Mouse (Mus musculus): ENCODE measurements around the gene 2010109A12Rik. TPM values are rescaled to one million over a fixed set of nuclear protein-coding genes. Genes with fewer than 3 reads are reported as not detected.

The 2010109A12Rik gene
- total RNA-seq, 1 experiment: 0.76 TPM

GRCm38 (mm10) chr5:93218375-93218774, 12.1 kb downstream of the 2010109A12Rik start:
- DNase-seq (ENCODE audit: low read depth, low spot score): no peak
- in situ Hi-C loops (cut with MboI; ENCODE audit: low sequenced_read_pairs in 2 of 2, unreplicated experiment in 2 of 2): no loop called here
- H3K9ac ChIP-seq (ENCODE audit: insufficient read depth, low read depth, low read length, poor library complexity, severe bottlenecking): no peak overlapping the region
- no peaks in the 10 kb centered on the region for H3K9me3 ChIP-seq (ENCODE audit: control insufficient read depth, insufficient read depth, low read depth, low read length)
- TF ChIP-seq ZC3H11A (IDR thresholded peaks at IDR 0.05; ENCODE audit: borderline replicate concordance, low read depth, low read length): no peak
- no peak for TF ChIP-seq CHD2 (IDR thresholded peaks at IDR 0.05; ENCODE audit: low read depth, low read length)
- H3K27ac ChIP-seq (ENCODE audit: insufficient read depth, low read depth, low read length, poor library complexity, severe bottlenecking): no peak overlapping the region
- H3K4me1 ChIP-seq (ENCODE audit: control insufficient read depth in 2 of 2, insufficient read depth in 2 of 2, low read length in 2 of 2, poor library complexity in 1 of 2): no peaks in the 10 kb centered on the region
- no peaks in the 10 kb centered on the region for H3K36me3 ChIP-seq (ENCODE audit: control insufficient read depth, insufficient read depth, low read length, poor library complexity, severe bottlenecking)
- no peak overlapping the region for H3K4me3 ChIP-seq (ENCODE audit: insufficient read depth in 1 of 2, low read depth in 1 of 2, low read length in 2 of 2, poor library complexity in 1 of 2, severe bottlenecking in 1 of 2)

DNA sequence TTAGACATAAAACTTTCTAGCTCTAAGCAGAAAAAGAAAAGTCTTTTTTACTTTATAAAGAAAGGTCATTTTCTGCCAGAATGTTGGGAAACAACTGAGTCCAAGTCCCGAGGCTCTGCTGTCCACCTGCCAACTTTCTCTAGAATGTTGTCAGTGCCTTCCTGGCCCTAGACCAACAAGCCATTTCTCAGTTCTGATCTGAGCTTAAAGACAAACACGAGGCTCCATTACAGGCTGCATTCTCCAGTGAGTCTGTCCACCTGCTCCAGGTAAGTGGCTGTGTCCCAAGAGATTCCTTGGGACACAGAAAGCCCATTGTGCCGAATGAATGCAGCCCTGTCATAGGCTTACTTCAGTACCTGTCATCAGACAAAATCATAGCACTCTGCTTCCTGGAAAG, 15.3 kb downstream of the 2010109A12Rik start:
- Histone ChIP-seq H3K4me1 (ENCODE audit: control insufficient read depth in 2 of 2, insufficient read depth in 2 of 2, low read length in 2 of 2, poor library complexity in 1 of 2) (no peaks in the 10 kb centered on the region), H3K36me3 (ENCODE audit: control insufficient read depth, insufficient read depth, low read length, poor library complexity, severe bottlenecking) (no peaks in the 10 kb centered on the region), H3K9ac (ENCODE audit: insufficient read depth, low read depth, low read length, poor library complexity, severe bottlenecking) (no peak overlapping the region), H3K4me3 (ENCODE audit: insufficient read depth in 1 of 2, low read depth in 1 of 2, low read length in 2 of 2, poor library complexity in 1 of 2, severe bottlenecking in 1 of 2) (no peak overlapping the region), H3K27ac (ENCODE audit: insufficient read depth, low read depth, low read length, poor library complexity, severe bottlenecking) (no peak overlapping the region), H3K9me3 (ENCODE audit: control insufficient read depth, insufficient read depth, low read depth, low read length) (no peaks in the 10 kb centered on the region)
- DNase-seq (ENCODE audit: low read depth, low spot score): no peak
- no peak for TF ChIP-seq HCFC1 (IDR thresholded peaks at IDR 0.05; ENCODE audit: borderline replicate concordance, insufficient read depth, low read length)
- no peak for TF ChIP-seq ZNF384 (IDR thresholded peaks at IDR 0.05; ENCODE audit: low read depth, low read length)
- no peak for TF ChIP-seq ZC3H11A (IDR thresholded peaks at IDR 0.05; ENCODE audit: borderline replicate concordance, low read depth, low read length)
- no peak for TF ChIP-seq MAFK (IDR thresholded peaks at IDR 0.05; ENCODE audit: insufficient read depth, low read depth, low read length)
- no peak for TF ChIP-seq CHD2 (IDR thresholded peaks at IDR 0.05; ENCODE audit: low read depth, low read length)
- in situ Hi-C loops (cut with MboI; ENCODE audit: low sequenced_read_pairs in 2 of 2, unreplicated experiment in 2 of 2): no loop called here

DNA sequence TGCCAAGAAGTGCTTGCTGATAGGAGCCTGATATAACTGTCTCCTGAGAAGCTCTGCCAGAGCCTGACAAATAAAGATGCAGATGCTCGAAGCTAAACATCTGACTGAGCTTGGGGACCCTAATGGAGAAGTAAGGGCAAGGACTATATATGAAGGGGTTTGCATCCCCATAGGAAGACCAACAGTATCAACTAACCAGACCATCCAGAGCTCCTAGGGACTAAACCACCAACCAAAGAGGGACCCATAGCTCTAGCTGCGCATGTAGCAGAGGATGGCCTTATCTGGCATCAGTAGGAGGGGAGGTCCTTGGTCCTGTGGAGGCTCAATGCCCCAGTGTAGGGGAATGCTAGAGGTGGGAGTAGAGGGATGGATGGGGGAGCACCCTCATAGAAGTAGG, 18.2 kb downstream of the 2010109A12Rik start:
- Histone ChIP-seq H3K9ac (ENCODE audit: insufficient read depth, low read depth, low read length, poor library complexity, severe bottlenecking) (no peak overlapping the region), H3K9me3 (ENCODE audit: control insufficient read depth, insufficient read depth, low read depth, low read length) (no peaks in the 10 kb centered on the region), H3K36me3 (ENCODE audit: control insufficient read depth, insufficient read depth, low read length, poor library complexity, severe bottlenecking) (no peaks in the 10 kb centered on the region), H3K4me3 (ENCODE audit: insufficient read depth in 1 of 2, low read depth in 1 of 2, low read length in 2 of 2, poor library complexity in 1 of 2, severe bottlenecking in 1 of 2) (no peak overlapping the region), H3K27ac (ENCODE audit: insufficient read depth, low read depth, low read length, poor library complexity, severe bottlenecking) (no peak overlapping the region), H3K4me1 (ENCODE audit: control insufficient read depth in 2 of 2, insufficient read depth in 2 of 2, low read length in 2 of 2, poor library complexity in 1 of 2) (no peaks in the 10 kb centered on the region)
- DNase-seq (ENCODE audit: low read depth, low spot score): no peak
- TF ChIP-seq HCFC1 (IDR thresholded peaks at IDR 0.05; ENCODE audit: borderline replicate concordance, insufficient read depth, low read length) (no peak), MAFK (IDR thresholded peaks at IDR 0.05; ENCODE audit: insufficient read depth, low read depth, low read length) (no peak), CHD2 (IDR thresholded peaks at IDR 0.05; ENCODE audit: low read depth, low read length) (no peak), ZC3H11A (IDR thresholded peaks at IDR 0.05; ENCODE audit: borderline replicate concordance, low read depth, low read length) (no peak), ZNF384 (IDR thresholded peaks at IDR 0.05; ENCODE audit: low read depth, low read length) (no peak)
- in situ Hi-C loops (cut with MboI; ENCODE audit: low sequenced_read_pairs in 2 of 2, unreplicated experiment in 2 of 2): no loop called here

GRCm38 (mm10) chr5:93227157-93227556, 20.8 kb downstream of the 2010109A12Rik start:
- no peak overlapping the region for H3K4me3 ChIP-seq (ENCODE audit: insufficient read depth in 1 of 2, low read depth in 1 of 2, low read length in 2 of 2, poor library complexity in 1 of 2, severe bottlenecking in 1 of 2)
- in situ Hi-C loops (cut with MboI; ENCODE audit: low sequenced_read_pairs in 2 of 2, unreplicated experiment in 2 of 2): no loop called here
- DNase-seq (ENCODE audit: low read depth, low spot score): no peak
- no peak for TF ChIP-seq MAFK (IDR thresholded peaks at IDR 0.05; ENCODE audit: insufficient read depth, low read depth, low read length)
- no peak for TF ChIP-seq CHD2 (IDR thresholded peaks at IDR 0.05; ENCODE audit: low read depth, low read length)
- TF ChIP-seq ZNF384 (IDR thresholded peaks at IDR 0.05; ENCODE audit: low read depth, low read length): no peak
- TF ChIP-seq ZC3H11A (IDR thresholded peaks at IDR 0.05; ENCODE audit: borderline replicate concordance, low read depth, low read length): no peak
- no peak overlapping the region for H3K9ac ChIP-seq (ENCODE audit: insufficient read depth, low read depth, low read length, poor library complexity, severe bottlenecking)
- no peaks in the 10 kb centered on the region for H3K9me3 ChIP-seq (ENCODE audit: control insufficient read depth, insufficient read depth, low read depth, low read length)
- H3K36me3 ChIP-seq (ENCODE audit: control insufficient read depth, insufficient read depth, low read length, poor library complexity, severe bottlenecking): no peaks in the 10 kb centered on the region
- H3K27ac ChIP-seq (ENCODE audit: insufficient read depth, low read depth, low read length, poor library complexity, severe bottlenecking): no peak overlapping the region
- no peaks in the 10 kb centered on the region for H3K4me1 ChIP-seq (ENCODE audit: control insufficient read depth in 2 of 2, insufficient read depth in 2 of 2, low read length in 2 of 2, poor library complexity in 1 of 2)

DNA sequence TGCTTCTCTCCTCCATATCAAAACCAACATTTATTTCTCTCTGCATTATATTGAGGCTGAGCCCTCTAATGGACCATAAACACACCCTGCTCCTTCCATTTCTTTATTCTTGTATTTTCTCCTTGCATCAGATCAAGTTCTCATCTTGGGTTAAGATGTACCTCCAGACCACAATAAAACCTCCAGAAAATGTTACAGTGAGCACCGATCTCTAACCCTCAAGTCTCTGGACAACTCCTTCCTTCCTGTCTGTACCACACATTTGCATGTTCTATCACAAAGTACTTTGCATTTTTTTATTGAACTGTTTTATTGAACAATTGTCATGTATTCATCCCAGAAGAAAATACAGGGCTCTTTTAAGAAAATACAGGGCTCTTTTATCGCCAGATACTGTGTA, 23.2 kb downstream of the 2010109A12Rik start:
- TF ChIP-seq ZC3H11A (IDR thresholded peaks at IDR 0.05; ENCODE audit: borderline replicate concordance, low read depth, low read length) (no peak), HCFC1 (IDR thresholded peaks at IDR 0.05; ENCODE audit: borderline replicate concordance, insufficient read depth, low read length) (no peak), MAFK (IDR thresholded peaks at IDR 0.05; ENCODE audit: insufficient read depth, low read depth, low read length) (no peak), CHD2 (IDR thresholded peaks at IDR 0.05; ENCODE audit: low read depth, low read length) (no peak), ZNF384 (IDR thresholded peaks at IDR 0.05; ENCODE audit: low read depth, low read length) (no peak)
- in situ Hi-C loops (cut with MboI; ENCODE audit: low sequenced_read_pairs in 2 of 2, unreplicated experiment in 2 of 2): no loop called here
- H3K9ac ChIP-seq (ENCODE audit: insufficient read depth, low read depth, low read length, poor library complexity, severe bottlenecking): no peak overlapping the region
- no peaks in the 10 kb centered on the region for H3K9me3 ChIP-seq (ENCODE audit: control insufficient read depth, insufficient read depth, low read depth, low read length)
- H3K4me3 ChIP-seq (ENCODE audit: insufficient read depth in 1 of 2, low read depth in 1 of 2, low read length in 2 of 2, poor library complexity in 1 of 2, severe bottlenecking in 1 of 2): no peak overlapping the region
- H3K4me1 ChIP-seq (ENCODE audit: control insufficient read depth in 2 of 2, insufficient read depth in 2 of 2, low read length in 2 of 2, poor library complexity in 1 of 2): no peaks in the 10 kb centered on the region
- no peaks in the 10 kb centered on the region for H3K36me3 ChIP-seq (ENCODE audit: control insufficient read depth, insufficient read depth, low read length, poor library complexity, severe bottlenecking)
- H3K27ac ChIP-seq (ENCODE audit: insufficient read depth, low read depth, low read length, poor library complexity, severe bottlenecking): no peak overlapping the region
- no peak for DNase-seq (ENCODE audit: low read depth, low spot score)

All from ES-E14 (cell line).